Mouse (Mus musculus) T-cell, adult 2 months (primary cell): ENCODE measurements around the gene Sema4f.

Experiments
- DNase-seq: peaks from one replicate; pipeline ENCODE4 v3.0.0; 2022; ENCODE audit warnings: low spot score

The Sema4f gene

GRCm38 (mm10) chr6:82868476-82868875, 71.1 kb downstream of the Sema4f start:
- no peak for DNase-seq

DNA sequence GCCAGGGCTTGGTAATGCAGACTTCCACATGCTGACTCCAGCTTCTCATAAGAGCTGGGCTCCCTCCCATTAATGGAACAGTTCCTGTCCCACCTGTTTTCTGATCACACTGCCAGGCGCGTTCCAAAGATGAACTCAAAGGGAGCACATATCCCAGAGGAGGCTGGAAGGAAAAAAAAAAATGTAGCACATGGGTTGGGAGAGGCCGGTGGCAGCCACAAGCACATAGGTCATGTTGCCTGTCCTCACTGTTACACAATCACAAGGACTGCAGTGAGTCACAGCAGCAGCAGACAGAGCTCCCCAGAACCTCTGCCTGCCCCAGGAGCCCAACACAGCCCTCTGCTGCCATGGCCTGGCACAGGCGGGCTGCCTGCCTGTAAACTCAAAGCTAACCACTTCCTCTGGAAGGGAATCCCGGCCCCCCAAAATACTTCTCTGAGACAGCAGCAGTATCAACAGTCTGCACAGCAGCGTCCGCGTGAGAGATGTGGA, 76.1 kb downstream of the Sema4f start:
- peak; percentile 61 for DNase-seq

DNA sequence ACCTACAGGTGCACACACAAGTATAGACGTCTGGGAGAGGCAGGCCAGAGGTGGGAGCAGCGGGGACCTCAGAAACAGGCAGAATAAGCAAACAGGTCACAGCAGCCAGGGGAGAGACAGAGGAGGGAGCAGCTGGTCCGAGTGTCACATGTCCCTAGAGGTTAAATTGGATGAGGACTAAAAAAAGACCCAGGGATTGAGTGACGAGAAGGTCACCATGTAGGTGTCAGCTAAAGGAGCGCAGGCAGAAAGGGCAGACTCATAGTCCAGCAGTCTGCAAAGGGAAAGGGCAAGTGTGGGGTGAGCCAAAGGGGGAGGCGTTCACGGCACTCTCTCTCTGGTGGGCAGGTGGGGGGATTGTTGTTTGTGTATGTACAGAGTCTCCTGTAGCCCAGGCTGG, 77.1 kb downstream of the Sema4f start:
- DNase-seq, result no peak

GRCm38 (mm10) chr6:82862042-82862441, 77.5 kb downstream of the Sema4f start:
- DNase-seq, result no peak
